Mouse (Mus musculus) heart, embryonic 11.5 days (tissue): ENCODE data around the gene Ppm1h. TPM values are rescaled to one million over a fixed set of nuclear protein-coding genes. Genes with fewer than 3 reads are reported as not detected.

Source experiments
- ATAC-seq: fragments of 200-750 bp; cut with Nextera tagmentation; replicated peaks from 2 replicates; pipeline ENCODE4 v1.8.0; 2017; ENCODE audit warnings: moderate library complexity; ENCODE audit not compliant: insufficient number of reproducible peaks, low FRiP score, low TSS enrichment
- H3K27ac ChIP-seq: fragments of 300-500 bp; sonication (generic); 2 replicates; pipeline ENCODE4 v1.5.1; 2014; ENCODE audit warnings: mild to moderate bottlenecking, low read depth, low read length
- H3K27me3 ChIP-seq: fragments of 300-500 bp; sonication (generic); 2 replicates; pipeline ENCODE4 v1.6.1; 2014; ENCODE audit warnings: mild to moderate bottlenecking, low read length, mixed read lengths; ENCODE audit not compliant: control insufficient read depth, insufficient read depth
- H3K36me3 ChIP-seq: fragments of 300-500 bp; sonication (generic); 2 replicates; pipeline ENCODE4 v1.6.1; 2014; ENCODE audit warnings: mild to moderate bottlenecking, low read length, moderate library complexity, mixed read lengths; ENCODE audit not compliant: control insufficient read depth, insufficient read depth
- H3K4me1 ChIP-seq: fragments of 300-500 bp; sonication (generic); 2 replicates; pipeline ENCODE4 v1.6.1; 2014; ENCODE audit warnings: low read length; ENCODE audit not compliant: control insufficient read depth, insufficient read depth
- H3K4me2 ChIP-seq: fragments of 300-500 bp; sonication (generic); 2 replicates; pipeline ENCODE4 v1.6.1; 2014; ENCODE audit warnings: mild to moderate bottlenecking, moderate library complexity
- H3K4me3 ChIP-seq: fragments of 300-500 bp; sonication (generic); 2 replicates; pipeline ENCODE4 v1.5.1; 2014; ENCODE audit warnings: low read depth, low read length
- H3K9ac ChIP-seq: fragments of 300-500 bp; sonication (generic); 2 replicates; pipeline ENCODE4 v1.6.1; 2014; ENCODE audit warnings: mild to moderate bottlenecking, low read depth, low read length, moderate library complexity
- H3K9me3 ChIP-seq: fragments of 300-500 bp; sonication (generic); replicated peaks from 2 replicates; pipeline ENCODE4 v1.6.1; 2016; ENCODE audit warnings: low read length; ENCODE audit not compliant: control insufficient read depth
- WGBS: fragments of 180-500 bp; shearing (Covaris S2); extraction: QIAGEN DNeasy Blood & Tissue Kit; methylation state at CpG from one replicate; pipeline ENCODE4 v1.1.7; 2014; ENCODE audit not compliant: insufficient replicate concordance; 5-methylcytosine and 5-hydroxymethylcytosine counted together
- polyA plus RNA-seq: library from polyadenylated mRNA; unstranded; fragments of >200 nt; fragmentation: Nextera tagmentation; extraction: Ambion mirVana; gene quantifications from 2 replicates; pipeline ENCODE4 v1.2.1, GENCODE M21; 2014

Ppm1h gene
- polyA plus RNA-seq, 1 experiment from 2014 or later: 3.9 TPM

DNA sequence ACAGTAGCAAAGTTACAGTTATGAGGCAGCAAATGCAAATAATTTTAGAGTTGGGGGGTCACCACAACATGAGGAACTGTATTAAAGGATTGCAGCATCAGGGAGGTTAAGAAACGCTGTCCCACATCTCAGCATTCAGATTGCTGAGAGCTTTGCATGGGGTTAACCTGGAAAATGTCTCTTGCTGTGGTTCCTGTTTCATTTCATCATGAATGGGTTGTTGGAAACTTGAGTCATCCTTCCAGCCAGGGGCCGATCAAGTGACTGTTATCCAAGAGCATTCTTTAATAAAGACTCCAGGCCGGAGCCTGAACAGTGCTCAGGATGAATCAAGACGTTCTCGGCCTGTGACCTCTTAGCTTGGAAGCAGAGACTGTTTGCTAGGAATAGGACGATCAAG is 12.1 kb downstream of the Ppm1h start:
- no peak overlapping the region for H3K4me3 ChIP-seq

DNA sequence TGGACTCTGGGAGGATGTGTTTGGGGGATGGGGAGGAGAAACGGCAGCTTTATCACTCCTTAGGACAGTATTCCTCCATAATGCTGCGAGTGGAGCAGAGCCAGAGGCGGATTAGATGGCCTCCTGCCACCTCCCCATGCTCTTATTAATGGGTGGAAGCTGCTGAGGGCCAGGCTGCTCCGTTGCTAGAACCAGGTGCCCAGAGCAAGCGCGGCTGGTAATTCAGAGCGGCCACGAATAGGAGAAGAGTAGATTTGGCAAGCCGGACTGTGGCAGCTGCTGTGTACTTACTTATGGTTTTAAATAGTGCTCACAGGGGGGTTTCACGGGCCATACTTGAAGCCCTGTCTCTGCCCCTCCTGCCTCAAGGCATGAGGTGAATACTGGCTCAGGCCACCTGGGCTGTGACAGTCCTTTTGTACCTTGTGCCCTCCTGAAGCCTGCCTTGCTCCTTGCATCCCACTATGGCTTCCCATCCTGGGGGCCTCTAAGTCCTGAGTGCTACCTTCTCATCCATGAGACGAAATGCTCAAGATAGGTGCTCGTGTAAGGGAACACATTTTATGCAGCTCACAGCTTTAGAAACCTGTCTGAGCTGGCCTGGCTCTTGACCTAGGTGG is 14.7 kb downstream of the Ppm1h start:
- H3K36me3 ChIP-seq: no peaks in the 10 kb centered on the region
- no peak overlapping the region for H3K9ac ChIP-seq
- H3K4me2 ChIP-seq: no peak overlapping the region
- 0 out of 2 replicates have a peak, but pooled peaks cover 2% of the 10 kb centered on the region for H3K4me1 ChIP-seq
- ATAC-seq: no peak
- no peaks in the 10 kb centered on the region for H3K9me3 ChIP-seq
- no peak overlapping the region for H3K4me3 ChIP-seq
- no peak overlapping the region for H3K27ac ChIP-seq
- WGBS: 61% methylated on average over 12 of the region's 12 CpGs
- H3K27me3 ChIP-seq: no peaks in the 10 kb centered on the region

More for the DNA sequence above, 12.1 kb downstream of the Ppm1h start:
- 0 out of 2 replicates have a peak, but pooled peaks cover 2% of the 10 kb centered on the region for H3K4me1 ChIP-seq
- no peaks in the 10 kb centered on the region for H3K9me3 ChIP-seq
- no peak overlapping the region for H3K27ac ChIP-seq
- ATAC-seq: no peak
- no peaks in the 10 kb centered on the region for H3K27me3 ChIP-seq
- 78% methylated on average over 6 of the region's 6 CpGs for WGBS
- no peak overlapping the region for H3K4me2 ChIP-seq
- H3K36me3 ChIP-seq: no peaks in the 10 kb centered on the region
- no peak overlapping the region for H3K9ac ChIP-seq

DNA sequence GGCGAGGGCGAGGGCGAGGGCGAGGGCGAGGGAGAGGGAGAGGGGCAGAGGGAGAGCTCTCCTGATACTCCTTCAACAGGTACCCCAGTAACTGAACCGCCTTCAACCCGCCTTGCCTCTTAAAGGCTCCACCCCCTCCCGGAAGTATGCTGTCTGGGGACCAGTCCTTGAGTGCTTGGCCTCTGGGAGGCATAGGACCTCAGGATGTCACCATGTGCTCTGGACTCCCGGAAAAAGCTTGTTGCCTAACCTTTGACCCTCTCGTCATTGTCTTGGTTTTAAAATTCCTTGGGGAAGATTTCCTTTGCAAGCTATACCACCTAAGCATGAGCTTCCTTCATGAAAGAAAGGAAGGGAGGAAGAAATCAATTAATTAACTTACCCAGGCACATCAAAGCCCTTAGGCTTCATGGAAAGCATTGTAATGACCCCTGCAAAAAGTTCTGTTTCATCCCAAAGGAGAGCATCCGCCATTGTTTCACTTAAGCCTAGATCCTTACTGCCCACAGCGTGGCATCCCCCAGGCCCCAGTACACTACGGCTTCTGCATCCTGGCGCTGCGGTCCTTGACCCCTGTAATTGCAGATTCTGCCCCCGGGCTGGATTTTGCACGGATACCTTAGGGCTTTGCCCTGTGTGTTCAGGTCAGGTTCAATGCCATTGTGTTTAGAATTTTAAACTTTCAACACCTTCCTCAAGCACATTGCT is 15.5 kb downstream of the Ppm1h start:
- Histone ChIP-seq H3K9ac (no peak overlapping the region), H3K4me3 (no peak overlapping the region), H3K27me3 (no peaks in the 10 kb centered on the region), H3K4me1 (0 out of 2 replicates have a peak, but pooled peaks cover 2% of the 10 kb centered on the region), H3K27ac (no peak overlapping the region), H3K4me2 (no peak overlapping the region), H3K36me3 (no peaks in the 10 kb centered on the region), H3K9me3 (no peaks in the 10 kb centered on the region)
- ATAC-seq: no peak
- 69% methylated on average over 16 of the region's 17 CpGs for WGBS

GRCm38 (mm10) chr10:122696335-122696734 is 17.8 kb downstream of the Ppm1h start:
- no peak overlapping the region for H3K4me2 ChIP-seq
- WGBS: 93% methylated on average over 1 of the region's 1 CpGs
- no peaks in the 10 kb centered on the region for H3K27me3 ChIP-seq
- no peak for ATAC-seq
- no peak overlapping the region for H3K27ac ChIP-seq
- no peaks in the 10 kb centered on the region for H3K36me3 ChIP-seq
- H3K9ac ChIP-seq: no peak overlapping the region
- H3K4me1 ChIP-seq: 0 out of 2 replicates have a peak, but pooled peaks cover 2% of the 10 kb centered on the region
- H3K4me3 ChIP-seq: no peak overlapping the region
- H3K9me3 ChIP-seq: no peaks in the 10 kb centered on the region

GRCm38 (mm10) chr10:122698347-122698746 is 19.8 kb downstream of the Ppm1h start:
- Histone ChIP-seq H3K9me3 (no peaks in the 10 kb centered on the region), H3K4me3 (no peak overlapping the region), H3K27me3 (no peaks in the 10 kb centered on the region), H3K36me3 (no peaks in the 10 kb centered on the region), H3K9ac (no peak overlapping the region), H3K4me2 (no peak overlapping the region), H3K4me1 (no peaks in the 10 kb centered on the region), H3K27ac (no peak overlapping the region)
- 81% methylated on average over 5 of the region's 5 CpGs for WGBS
- no peak for ATAC-seq

- no peak overlapping the region for H3K9ac ChIP-seq
- no peaks in the 10 kb centered on the region for H3K4me1 ChIP-seq
- H3K4me3 ChIP-seq: no peak overlapping the region
- no peak overlapping the region for H3K27ac ChIP-seq
- H3K9me3 ChIP-seq: no peaks in the 10 kb centered on the region
- no peak for ATAC-seq
- WGBS: 69% methylated on average over 5 of the region's 5 CpGs
- no peak overlapping the region for H3K4me2 ChIP-seq
- no peaks in the 10 kb centered on the region for H3K27me3 ChIP-seq
- no peaks in the 10 kb centered on the region for H3K36me3 ChIP-seq
Measured at GRCm38 (mm10) chr10:122704901-122705300, 26.3 kb downstream of the Ppm1h start.

DNA sequence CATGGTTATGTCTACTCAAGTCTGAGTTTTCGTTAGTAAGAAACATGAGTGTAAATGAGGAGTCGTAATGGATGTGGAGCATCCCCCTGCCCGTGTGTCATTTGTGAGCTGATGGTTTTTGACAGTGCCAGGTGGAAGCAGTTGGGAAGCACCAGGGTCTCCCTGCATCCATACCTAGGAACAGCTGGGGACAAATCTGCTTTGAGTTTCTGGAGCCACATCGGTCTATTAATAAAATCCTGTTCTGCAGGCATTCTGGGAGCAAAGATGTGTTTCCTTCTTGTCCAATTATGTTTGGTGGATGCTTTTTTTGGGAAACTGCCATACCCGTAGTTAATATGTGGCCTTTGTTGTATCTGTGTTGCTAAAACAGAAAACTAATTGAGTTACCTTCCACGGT is 26.9 kb downstream of the Ppm1h start:
- Histone ChIP-seq H3K4me3 (no peak overlapping the region), H3K4me2 (no peak overlapping the region), H3K36me3 (no peaks in the 10 kb centered on the region), H3K4me1 (no peaks in the 10 kb centered on the region), H3K9ac (no peak overlapping the region), H3K9me3 (no peaks in the 10 kb centered on the region), H3K27ac (no peak overlapping the region), H3K27me3 (no peaks in the 10 kb centered on the region)
- no peak for ATAC-seq
- WGBS: 82% methylated on average over 6 of the region's 6 CpGs

DNA sequence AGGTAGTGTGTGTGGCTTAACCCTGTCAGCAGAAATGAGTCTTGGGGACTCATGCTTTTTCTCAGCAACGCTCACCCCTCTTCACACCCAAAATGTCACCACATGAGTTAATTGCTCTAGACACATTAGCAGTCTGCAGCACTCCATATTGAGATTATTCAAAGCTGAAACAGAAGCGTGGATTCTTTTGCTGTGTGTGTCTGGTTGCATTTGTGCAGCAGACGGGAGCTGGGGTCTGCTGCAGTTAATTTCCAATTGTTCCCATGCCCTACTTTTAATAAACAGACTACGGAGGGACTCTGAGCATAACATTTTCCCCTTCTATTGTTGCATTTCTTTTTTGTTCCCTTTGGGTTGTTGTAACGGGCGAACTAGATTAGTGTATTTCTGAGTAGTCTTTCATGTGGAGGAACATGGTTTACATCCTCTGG is 32.8 kb downstream of the Ppm1h start:
- Histone ChIP-seq H3K27me3 (no peaks in the 10 kb centered on the region), H3K4me2 (no peak overlapping the region), H3K27ac (no peak overlapping the region), H3K9ac (no peak overlapping the region), H3K36me3 (no peaks in the 10 kb centered on the region), H3K9me3 (no peaks in the 10 kb centered on the region), H3K4me3 (no peak overlapping the region), H3K4me1 (peaks cover 3% of the 10 kb centered on the region; the same call in 1 of the 2 replicates)
- 75% methylated on average over 6 of the region's 6 CpGs for WGBS
- no peak for ATAC-seq
